Mouse (Mus musculus): ENCODE data around the gene H2afj.
A peak's percentile ranks its signal among the peaks of the same experiment; 100 is the strongest.
"Not testable (repeated sequence)": the region's sequence is repeated elsewhere in the genome, so short reads cannot be mapped to it uniquely, and the experiment has no call there.

Gene H2afj

GRCm38 (mm10) chr6:136808014-136808417 is at the start of gene H2afj:
Gene H2afj, plus strand, starts transcription at chr6:136808244.
- peak; percentile 98 for DNase-seq

- no peak for DNase-seq
These were observed 44.1 kb upstream of the H2afj start for GRCm38 (mm10) chr6:136763912-136764311.

GRCm38 (mm10) chr6:136769143-136769542 is 38.9 kb upstream of the H2afj start:
- no peak for DNase-seq

- no peak for DNase-seq
These were observed 38.2 kb upstream of the H2afj start for GRCm38 (mm10) chr6:136769859-136770258.

- DNase-seq, result peak in 1 of 2 experiments; percentile 13
These were observed 31.7 kb upstream of the H2afj start for GRCm38 (mm10) chr6:136776392-136776791.

- no peak for DNase-seq
These were observed 26.6 kb upstream of the H2afj start, which contains the start of gene Gucy2c for GRCm38 (mm10) chr6:136781377-136781986. Gene Gucy2c, minus strand, starts transcription at chr6:136781765.

- DNase-seq, result no peak
These were observed 25.9 kb upstream of the H2afj start for GRCm38 (mm10) chr6:136782146-136782545.

GRCm38 (mm10) chr6:136782761-136783160 is 25.3 kb upstream of the H2afj start:
- no peak for DNase-seq

- DNase-seq, result peak; percentile 55 to 59
These were observed 18.6 kb upstream of the H2afj start for GRCm38 (mm10) chr6:136789391-136789971.

GRCm38 (mm10) chr6:136792884-136793758 is 14.9 kb upstream of the H2afj start:
- DNase-seq, result no peak

DNA sequence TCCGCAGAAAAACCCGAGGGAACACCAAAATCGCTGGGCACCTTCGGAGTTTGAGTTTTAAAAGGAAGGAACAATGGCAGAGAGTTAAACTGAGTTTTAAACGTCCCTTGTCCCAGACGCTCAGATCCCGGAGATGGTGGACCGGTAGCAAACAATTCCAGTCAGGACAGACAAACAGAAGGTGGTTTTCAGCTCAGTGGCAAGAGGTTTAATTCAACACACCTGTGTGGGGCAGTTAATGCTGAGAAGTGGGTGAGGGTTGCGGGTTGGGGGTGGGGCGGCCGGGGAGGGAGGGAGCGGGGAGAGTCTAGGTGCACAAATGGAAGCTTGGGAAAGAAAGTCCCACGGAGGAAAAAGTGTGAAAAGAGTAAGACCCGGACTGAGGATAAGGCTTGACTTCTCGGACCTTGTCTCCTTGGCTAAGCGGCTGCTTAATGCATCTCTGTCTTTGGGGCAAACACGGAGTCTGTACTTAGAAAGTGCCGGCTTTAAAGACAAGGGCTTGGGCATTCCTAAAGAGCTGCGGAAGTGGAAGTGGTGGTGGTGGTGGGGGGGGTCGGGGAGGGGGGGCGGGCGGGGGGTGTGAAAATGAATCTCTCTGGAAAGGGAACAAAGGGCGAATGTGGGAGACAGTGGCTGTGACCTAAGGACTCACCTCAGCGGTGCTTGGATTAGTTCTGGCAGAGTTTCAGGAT is 14.1 kb upstream of the H2afj start:
- DNase-seq, result no peak

DNA sequence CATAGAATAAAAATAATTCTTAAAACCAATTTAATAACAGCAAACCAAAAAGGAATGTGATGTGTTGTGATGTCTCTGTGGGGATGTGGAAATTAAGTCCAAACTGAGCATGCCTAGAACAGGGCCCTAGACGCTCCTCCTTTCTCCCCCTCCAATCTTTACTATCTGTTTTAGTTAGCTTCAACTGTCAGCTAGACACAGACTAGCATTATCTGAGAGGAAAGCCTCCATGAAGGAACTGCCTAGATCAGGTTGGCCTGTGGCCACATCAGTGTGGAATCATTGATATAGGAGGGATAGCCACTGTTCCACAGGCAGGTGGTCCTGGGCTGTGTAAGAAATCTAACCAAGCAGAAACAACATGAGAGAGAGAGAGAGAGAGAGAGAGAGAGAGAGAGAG is 12.9 kb upstream of the H2afj start:
- DNase-seq, result no peak

- DNase-seq, result no peak
These were observed 12.2 kb upstream of the H2afj start for GRCm38 (mm10) chr6:136795850-136796249.

DNA sequence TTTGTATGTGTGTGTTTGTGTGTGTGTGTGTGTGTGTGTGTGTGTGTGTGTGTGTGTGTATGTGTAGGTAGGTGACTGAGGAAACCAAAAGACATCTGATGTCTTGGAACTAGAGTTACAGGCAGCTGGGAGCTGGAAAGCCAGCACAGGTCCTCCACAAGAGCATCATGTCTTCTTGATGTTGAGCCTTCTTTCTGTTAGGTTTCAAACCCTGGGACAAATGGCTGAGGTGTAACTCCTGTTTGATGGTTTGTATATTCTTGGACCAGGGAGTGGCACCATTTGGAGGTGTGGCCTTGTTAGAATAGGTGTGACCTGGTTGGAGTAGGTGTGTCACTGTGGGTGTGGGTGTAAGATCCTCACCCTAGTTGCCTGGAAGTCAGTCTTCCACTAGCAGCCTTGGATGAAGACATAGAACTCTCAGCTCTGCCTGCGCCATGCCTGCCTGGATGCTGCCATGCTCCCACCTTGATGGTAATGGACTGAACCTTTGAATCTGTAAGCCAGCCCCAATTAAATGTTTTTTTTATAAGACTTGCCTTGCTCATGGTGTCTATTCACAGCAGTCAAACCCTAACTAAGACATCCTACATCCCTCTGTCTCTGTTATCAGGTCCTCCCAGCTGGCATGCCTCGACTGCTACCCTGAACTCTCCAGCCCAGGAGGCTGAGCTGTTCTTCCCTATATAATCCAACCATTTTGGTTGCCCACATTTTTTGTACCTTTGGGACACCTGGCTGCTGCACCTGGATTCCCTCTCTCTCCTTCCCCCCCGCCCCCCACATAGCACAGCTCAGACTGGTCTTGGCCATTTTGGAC is 10.0 kb upstream of the H2afj start:
- DNase-seq, result not testable (repeated sequence)

- DNase-seq, result no peak
These were observed 7.3 kb upstream of the H2afj start for GRCm38 (mm10) chr6:136800710-136801109.

GRCm38 (mm10) chr6:136801274-136801673 is 6.8 kb upstream of the H2afj start:
- DNase-seq, result no peak

DNA sequence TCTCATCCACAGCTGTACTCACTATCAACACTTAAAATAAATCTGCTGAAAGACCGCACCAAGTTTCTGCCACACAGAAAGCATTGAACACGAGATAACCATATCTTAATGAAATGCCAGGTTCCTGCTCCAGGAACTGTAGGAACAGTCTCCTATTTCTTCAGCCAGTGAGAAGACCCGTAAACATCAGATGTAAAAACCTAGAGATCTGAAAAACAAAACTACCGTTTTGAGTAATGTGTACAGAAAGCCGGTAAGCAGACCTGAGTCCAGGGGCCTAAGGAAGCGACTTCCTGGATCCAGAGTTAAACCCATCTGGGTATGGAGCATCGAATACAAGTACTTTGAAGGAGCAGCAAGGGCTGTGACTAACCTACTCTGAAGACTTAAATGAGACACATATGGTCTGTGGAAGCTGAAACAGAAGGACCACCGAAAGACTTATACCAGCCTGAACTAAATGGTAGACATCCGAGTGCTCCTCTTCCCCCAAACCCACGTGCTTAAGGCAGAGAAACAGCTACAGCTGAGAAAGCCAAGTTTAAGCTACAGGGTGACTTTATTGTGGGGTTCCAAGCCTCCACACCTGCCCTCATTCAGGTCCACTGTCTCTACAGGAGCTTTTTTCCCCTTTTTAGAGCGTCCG is 4.8 kb upstream of the H2afj start:
- DNase-seq, result no peak

GRCm38 (mm10) chr6:136803739-136804633 is 4.1 kb upstream of the H2afj start, which contains the start of gene Hist4h4:
Gene Hist4h4, minus strand, starts transcription at chr6:136804415.
- peak; percentile 94 to 96 for DNase-seq

GRCm38 (mm10) chr6:136804705-136805408 is 3.2 kb upstream of the H2afj start:
- DNase-seq, result no peak

DNA sequence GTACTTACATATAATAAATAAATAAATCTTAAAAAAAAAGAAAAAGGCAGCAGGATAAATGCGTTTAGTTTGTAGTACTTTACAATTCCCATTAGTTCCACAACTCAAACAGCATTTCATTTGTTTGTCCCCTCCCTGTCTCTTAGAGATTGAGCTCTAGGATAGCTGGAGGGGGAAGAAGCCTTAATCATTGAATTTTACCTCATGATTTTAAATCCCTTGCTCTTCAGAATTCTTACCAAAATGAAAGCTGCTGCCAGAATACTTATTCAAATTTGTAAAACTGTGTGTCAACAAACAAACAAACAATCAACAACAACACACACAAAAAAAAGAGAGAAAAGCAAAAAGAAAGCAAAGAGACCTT is 2.7 kb upstream of the H2afj start:
- DNase-seq, result no peak
